Mouse (Mus musculus): ENCODE results near the gene Cacna2d2. TPM values are rescaled to one million over a fixed set of nuclear protein-coding genes. Genes with fewer than 3 reads are reported as not detected.

The Cacna2d2 gene
- total and polyA plus RNA-seq, 3 experiments = 12.9 to 14.1 (median 13.3) TPM

DNA sequence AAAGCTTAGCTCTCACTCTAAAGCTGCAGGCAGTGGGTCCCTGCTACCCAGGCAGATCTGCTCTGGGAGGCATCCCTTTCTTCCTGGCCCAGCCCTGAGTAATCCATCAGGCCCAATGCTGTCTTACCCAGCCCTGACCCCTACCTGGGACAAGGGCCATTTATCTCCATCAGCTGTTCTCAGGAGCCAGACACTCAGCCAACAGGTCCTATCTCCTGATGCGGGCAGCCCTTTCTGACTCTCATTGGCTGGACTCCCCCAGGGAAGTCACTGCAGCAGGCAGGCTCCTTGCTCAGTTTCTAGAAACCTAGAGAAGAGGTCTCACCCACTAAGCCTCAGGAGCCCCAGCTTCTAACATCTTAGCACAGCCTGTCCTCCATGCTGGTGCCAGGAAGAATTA, 31.1 kb upstream of the Cacna2d2 start:
- Histone ChIP-seq H3K4me3 (no peak overlapping the region), H3K27ac (no peak overlapping the region), H3K9ac (ENCODE audit: low read depth, low read length) (no peak overlapping the region), H3K4me1 (ENCODE audit: control insufficient read depth, insufficient read depth, low read length) (no peaks in the 10 kb centered on the region), H3K27me3 (ENCODE audit: control insufficient read depth, insufficient read depth, low read length) (no peaks in the 10 kb centered on the region), H3K36me3 (ENCODE audit: control insufficient read depth, insufficient read depth, low read length) (no peaks in the 10 kb centered on the region), H3K79me2 (replicated peaks; ENCODE audit: control insufficient read depth, insufficient read depth, low read length) (no peaks in the 10 kb centered on the region)
- intact Hi-C loops (cut with DNase I) = no loop called here
- no peak for TF ChIP-seq CTCF (IDR thresholded peaks at IDR 0.05)
- no peak for TF ChIP-seq POLR2A (IDR thresholded peaks at IDR 0.05; ENCODE audit: insufficient read depth, low read depth, low read length)
- no peak for TF ChIP-seq EP300 (IDR thresholded peaks at IDR 0.05; ENCODE audit: insufficient read depth, low read depth, low read length)
- WGBS = 87% methylated on average over 1 of the region's 1 CpGs
- DNase-seq = no peak

GRCm38 (mm10) chr9:107369270-107370105, 29.9 kb upstream of the Cacna2d2 start:
- H3K36me3 ChIP-seq (ENCODE audit: control insufficient read depth, insufficient read depth, low read length) = no peaks in the 10 kb centered on the region
- no peaks in the 10 kb centered on the region for H3K79me2 ChIP-seq (replicated peaks; ENCODE audit: control insufficient read depth, insufficient read depth, low read length)
- TF ChIP-seq EP300 (IDR thresholded peaks at IDR 0.05; ENCODE audit: insufficient read depth, low read depth, low read length) (no peak), CTCF (IDR thresholded peaks at IDR 0.05) (no peak), POLR2A (IDR thresholded peaks at IDR 0.05; ENCODE audit: insufficient read depth, low read depth, low read length) (no peak)
- no peak overlapping the region for H3K4me3 ChIP-seq
- 29% methylated on average over 10 of the region's 10 CpGs for WGBS
- H3K27ac ChIP-seq = no peak overlapping the region
- no peak for DNase-seq
- no peaks in the 10 kb centered on the region for H3K4me1 ChIP-seq (ENCODE audit: control insufficient read depth, insufficient read depth, low read length)
- intact Hi-C loops (cut with DNase I) = no loop called here
- H3K9ac ChIP-seq (ENCODE audit: low read depth, low read length) = no peak overlapping the region
- no peaks in the 10 kb centered on the region for H3K27me3 ChIP-seq (ENCODE audit: control insufficient read depth, insufficient read depth, low read length)

DNA sequence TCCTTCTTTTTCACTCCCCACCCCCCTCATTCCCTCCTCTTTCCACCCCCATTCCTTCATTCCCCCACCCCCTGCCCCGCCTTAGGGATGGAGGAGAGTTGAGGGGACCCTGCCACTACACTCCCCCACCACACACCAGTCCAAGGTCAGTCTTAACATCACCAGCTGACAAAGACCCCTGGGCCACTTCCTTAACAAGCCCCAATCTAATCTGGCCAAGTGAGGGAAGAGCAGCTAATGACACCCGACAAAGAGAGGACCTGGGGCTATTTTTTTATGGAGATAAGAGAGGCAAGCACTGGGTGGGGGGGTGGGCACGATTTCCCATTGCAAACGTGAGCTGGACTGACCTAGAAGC, 29.3 kb upstream of the Cacna2d2 start:
- intact Hi-C loops (cut with DNase I) = no loop called here
- Histone ChIP-seq H3K36me3 (ENCODE audit: control insufficient read depth, insufficient read depth, low read length) (no peaks in the 10 kb centered on the region), H3K27me3 (ENCODE audit: control insufficient read depth, insufficient read depth, low read length) (no peaks in the 10 kb centered on the region), H3K27ac (no peak overlapping the region), H3K4me1 (ENCODE audit: control insufficient read depth, insufficient read depth, low read length) (no peaks in the 10 kb centered on the region), H3K79me2 (replicated peaks; ENCODE audit: control insufficient read depth, insufficient read depth, low read length) (no peaks in the 10 kb centered on the region), H3K4me3 (no peak overlapping the region), H3K9ac (ENCODE audit: low read depth, low read length) (no peak overlapping the region)
- TF ChIP-seq POLR2A (IDR thresholded peaks at IDR 0.05; ENCODE audit: insufficient read depth, low read depth, low read length) = no peak
- no peak for TF ChIP-seq CTCF (IDR thresholded peaks at IDR 0.05)
- TF ChIP-seq EP300 (IDR thresholded peaks at IDR 0.05; ENCODE audit: insufficient read depth, low read depth, low read length) = no peak
- WGBS = 13% methylated on average over 4 of the region's 4 CpGs
- no peak for DNase-seq

DNA sequence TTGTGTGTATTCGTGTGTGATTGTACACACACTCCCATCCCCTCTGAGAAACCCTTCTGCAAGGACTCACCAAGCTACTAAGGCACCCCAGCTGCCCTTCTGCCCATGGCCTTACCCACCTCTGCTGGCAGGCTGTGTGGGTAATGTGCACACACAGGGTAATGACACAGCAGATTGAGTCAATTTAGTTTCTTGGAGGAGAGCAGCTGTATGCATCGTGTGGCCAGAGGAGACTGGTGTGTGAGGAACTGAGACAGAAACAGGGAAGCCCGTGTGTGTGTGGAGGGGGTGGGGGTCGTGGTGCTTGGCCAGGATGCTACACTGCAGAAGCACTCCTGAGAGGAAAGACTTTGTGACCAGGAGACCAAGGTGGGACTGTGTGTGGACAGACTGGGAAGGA, 27.0 kb upstream of the Cacna2d2 start:
- WGBS = 55% methylated on average over 4 of the region's 4 CpGs
- DNase-seq = no peak
- H3K4me1 ChIP-seq (ENCODE audit: control insufficient read depth, insufficient read depth, low read length) = no peaks in the 10 kb centered on the region
- H3K27ac ChIP-seq = no peak overlapping the region
- no peaks in the 10 kb centered on the region for H3K79me2 ChIP-seq (replicated peaks; ENCODE audit: control insufficient read depth, insufficient read depth, low read length)
- no peak overlapping the region for H3K4me3 ChIP-seq
- intact Hi-C loops (cut with DNase I) = no loop called here
- H3K36me3 ChIP-seq (ENCODE audit: control insufficient read depth, insufficient read depth, low read length) = no peaks in the 10 kb centered on the region
- H3K27me3 ChIP-seq (ENCODE audit: control insufficient read depth, insufficient read depth, low read length) = 0 out of 2 replicates have a peak, but pooled peaks cover 1% of the 10 kb centered on the region
- H3K9ac ChIP-seq (ENCODE audit: low read depth, low read length) = no peak overlapping the region
- TF ChIP-seq EP300 (IDR thresholded peaks at IDR 0.05; ENCODE audit: insufficient read depth, low read depth, low read length) (no peak), CTCF (IDR thresholded peaks at IDR 0.05) (no peak)

DNA sequence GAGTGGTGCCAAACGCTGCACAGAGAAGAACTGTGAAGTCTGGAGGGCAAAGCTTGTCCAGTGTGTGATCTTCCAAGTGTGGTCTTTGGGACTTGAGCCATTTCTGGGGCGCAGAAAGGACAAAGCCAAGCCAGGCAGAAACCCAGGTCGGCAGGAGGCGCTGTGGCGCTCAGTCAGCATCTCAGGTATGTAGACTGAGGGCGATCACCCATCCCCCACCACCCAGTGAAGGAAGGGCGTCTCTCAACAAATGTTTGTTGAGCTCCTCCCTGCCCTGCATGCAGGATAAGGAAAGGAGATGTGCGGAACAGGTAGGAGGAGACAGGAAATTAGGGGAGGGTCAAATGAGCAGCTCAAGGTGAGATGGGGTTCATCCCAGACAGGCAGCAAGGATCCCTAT, 24.8 kb upstream of the Cacna2d2 start:
- Histone ChIP-seq H3K27ac (no peak overlapping the region), H3K27me3 (ENCODE audit: control insufficient read depth, insufficient read depth, low read length) (peaks cover 10% of the 10 kb centered on the region), H3K4me3 (no peak overlapping the region), H3K4me1 (ENCODE audit: control insufficient read depth, insufficient read depth, low read length) (no peaks in the 10 kb centered on the region), H3K79me2 (replicated peaks; ENCODE audit: control insufficient read depth, insufficient read depth, low read length) (no peaks in the 10 kb centered on the region), H3K9ac (ENCODE audit: low read depth, low read length) (no peak overlapping the region), H3K36me3 (ENCODE audit: control insufficient read depth, insufficient read depth, low read length) (no peaks in the 10 kb centered on the region)
- 13% methylated on average over 8 of the region's 8 CpGs for WGBS
- TF ChIP-seq CTCF (IDR thresholded peaks at IDR 0.05) (peak; percentile 28), EP300 (IDR thresholded peaks at IDR 0.05; ENCODE audit: insufficient read depth, low read depth, low read length) (no peak)
- DNase-seq = no peak
- intact Hi-C loops (cut with DNase I) = no loop called here

DNA sequence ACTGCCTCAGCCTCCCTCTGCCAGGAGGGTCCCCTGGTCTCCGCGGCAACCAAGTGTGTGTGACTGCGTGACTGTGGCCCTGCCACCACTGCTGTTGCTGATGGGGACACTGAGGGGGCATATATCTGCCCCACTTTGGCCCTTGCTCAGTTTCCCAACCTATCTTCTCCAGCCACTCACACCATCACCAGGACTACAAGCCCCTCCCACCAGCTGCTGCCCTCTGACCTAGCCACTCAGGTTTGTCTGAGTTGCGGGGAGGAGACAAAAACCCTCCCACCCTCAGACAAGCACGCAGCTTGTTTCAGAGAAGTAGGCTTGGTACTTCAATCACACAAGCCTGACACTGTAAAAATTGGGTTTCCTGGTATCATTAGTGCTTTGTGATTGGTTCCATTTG, 24.0 kb upstream of the Cacna2d2 start:
- DNase-seq = no peak
- H3K4me3 ChIP-seq = no peak overlapping the region
- peaks cover 10% of the 10 kb centered on the region for H3K27me3 ChIP-seq (ENCODE audit: control insufficient read depth, insufficient read depth, low read length)
- H3K4me1 ChIP-seq (ENCODE audit: control insufficient read depth, insufficient read depth, low read length) = no peaks in the 10 kb centered on the region
- no peaks in the 10 kb centered on the region for H3K36me3 ChIP-seq (ENCODE audit: control insufficient read depth, insufficient read depth, low read length)
- H3K9ac ChIP-seq (ENCODE audit: low read depth, low read length) = no peak overlapping the region
- 32% methylated on average over 5 of the region's 5 CpGs for WGBS
- no peaks in the 10 kb centered on the region for H3K79me2 ChIP-seq (replicated peaks; ENCODE audit: control insufficient read depth, insufficient read depth, low read length)
- intact Hi-C loops (cut with DNase I) = no loop called here
- TF ChIP-seq POLR2A (IDR thresholded peaks at IDR 0.05; ENCODE audit: insufficient read depth, low read depth, low read length) (no peak), CTCF (IDR thresholded peaks at IDR 0.05) (no peak), EP300 (IDR thresholded peaks at IDR 0.05; ENCODE audit: insufficient read depth, low read depth, low read length) (no peak)
- no peak overlapping the region for H3K27ac ChIP-seq

Data from heart, adult 2 months (tissue).